Mouse (Mus musculus) urinary bladder, postnatal 25 days (tissue): ENCODE data around the gene Sbf1.

Experiments
- DNase-seq: peaks from one replicate; pipeline ENCODE4 v3.0.0; 2022; ENCODE audit warnings: low spot score

Gene Sbf1

GRCm38 (mm10) chr15:89282546-89282945, 32.6 kb downstream of the Sbf1 start:
- DNase-seq, result no peak

GRCm38 (mm10) chr15:89277366-89277765, 37.7 kb downstream of the Sbf1 start:
- no peak for DNase-seq

- DNase-seq, result no peak
Measured at GRCm38 (mm10) chr15:89275497-89275896, 39.6 kb downstream of the Sbf1 start.

GRCm38 (mm10) chr15:89264485-89264884, 50.6 kb downstream of the Sbf1 start:
- no peak for DNase-seq

- DNase-seq, result no peak
Measured at GRCm38 (mm10) chr15:89258997-89259396, 56.1 kb downstream of the Sbf1 start.

GRCm38 (mm10) chr15:89255330-89255729, 59.8 kb downstream of the Sbf1 start:
- DNase-seq, result no peak

- DNase-seq, result no peak
Measured at GRCm38 (mm10) chr15:89249063-89249462, 66.0 kb downstream of the Sbf1 start.

GRCm38 (mm10) chr15:89241025-89241424, 74.1 kb downstream of the Sbf1 start:
- no peak for DNase-seq

- DNase-seq, result no peak
Measured at GRCm38 (mm10) chr15:89239751-89240392, 75.2 kb downstream of the Sbf1 start.
